Mouse (Mus musculus) natural killer cell, adult 2 months (primary cell): ENCODE results near the gene Krba1.

Experiments used
- DNase-seq, 2 experiments: peaks; one replicate each; pipeline ENCODE4 v3.0.0; 2022; ENCODE audit warnings: low spot score in 2 of 2

Gene Krba1

DNA sequence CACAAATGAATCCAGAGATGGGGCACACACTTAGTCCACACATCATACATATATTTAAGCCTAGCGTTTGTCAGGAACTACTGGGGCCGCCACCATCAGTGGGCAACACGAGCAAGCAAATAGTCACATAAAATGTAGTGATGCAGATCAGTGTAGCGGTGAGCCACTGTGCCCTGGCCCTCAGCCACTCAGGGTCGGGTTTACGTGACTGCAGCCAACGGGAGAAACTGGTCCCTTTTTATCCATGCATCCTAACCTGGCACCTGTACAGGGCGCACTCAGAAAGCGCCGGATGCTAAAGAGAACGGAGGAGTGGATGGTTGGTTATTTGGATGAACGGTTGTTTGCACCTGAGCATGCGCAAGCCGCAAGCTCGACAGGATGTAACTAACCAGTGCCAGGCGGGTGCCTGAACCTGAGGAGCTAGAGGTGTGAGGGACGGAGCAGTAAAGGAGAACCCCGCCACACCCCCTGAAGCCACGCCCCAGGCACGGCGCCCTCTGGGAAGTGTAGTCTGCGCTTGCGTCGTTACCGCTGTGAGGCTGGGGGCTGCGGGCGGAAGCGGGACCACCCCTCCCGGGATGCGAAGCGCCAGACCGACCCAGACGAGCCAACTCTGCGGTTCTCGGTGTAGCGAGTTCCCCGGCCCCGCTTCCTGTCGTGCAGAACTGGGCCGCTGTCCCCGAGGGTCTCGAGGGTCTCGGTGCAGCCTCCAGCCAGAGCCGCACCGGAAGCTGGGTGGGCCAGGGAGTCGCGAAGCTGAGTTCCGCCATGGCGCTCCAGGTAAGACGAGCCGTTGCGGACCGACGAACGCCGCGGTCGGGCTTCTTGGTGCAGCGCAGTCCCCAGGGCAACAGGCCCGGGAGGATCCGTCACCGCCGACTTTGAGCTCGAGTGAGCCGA, at the start of gene Krba1:
TSS of gene Krba1 (plus strand) at position 482 of the 903 bp plus-strand sequence.
- DNase-seq = peak; percentile 67 to 73

DNA sequence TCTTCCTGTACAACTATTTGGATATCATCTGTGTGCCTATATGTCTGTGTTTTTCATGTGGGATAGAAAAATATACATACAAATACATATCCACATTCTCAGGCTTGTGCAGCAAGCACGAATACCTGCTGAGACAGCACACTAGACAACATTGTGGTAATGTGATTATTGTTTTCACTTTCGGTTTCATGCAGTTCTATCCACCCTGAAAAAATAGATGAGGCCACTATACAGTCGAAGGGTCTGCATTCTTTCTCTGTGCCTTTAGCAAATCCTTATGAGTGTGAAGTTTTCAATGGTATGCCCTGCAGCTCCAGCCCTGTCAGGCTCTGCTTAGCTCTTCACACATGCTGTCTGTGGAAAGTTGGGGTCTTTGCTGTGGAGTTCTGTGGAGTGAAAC, 36.5 kb upstream of the Krba1 start:
- DNase-seq = no peak

DNA sequence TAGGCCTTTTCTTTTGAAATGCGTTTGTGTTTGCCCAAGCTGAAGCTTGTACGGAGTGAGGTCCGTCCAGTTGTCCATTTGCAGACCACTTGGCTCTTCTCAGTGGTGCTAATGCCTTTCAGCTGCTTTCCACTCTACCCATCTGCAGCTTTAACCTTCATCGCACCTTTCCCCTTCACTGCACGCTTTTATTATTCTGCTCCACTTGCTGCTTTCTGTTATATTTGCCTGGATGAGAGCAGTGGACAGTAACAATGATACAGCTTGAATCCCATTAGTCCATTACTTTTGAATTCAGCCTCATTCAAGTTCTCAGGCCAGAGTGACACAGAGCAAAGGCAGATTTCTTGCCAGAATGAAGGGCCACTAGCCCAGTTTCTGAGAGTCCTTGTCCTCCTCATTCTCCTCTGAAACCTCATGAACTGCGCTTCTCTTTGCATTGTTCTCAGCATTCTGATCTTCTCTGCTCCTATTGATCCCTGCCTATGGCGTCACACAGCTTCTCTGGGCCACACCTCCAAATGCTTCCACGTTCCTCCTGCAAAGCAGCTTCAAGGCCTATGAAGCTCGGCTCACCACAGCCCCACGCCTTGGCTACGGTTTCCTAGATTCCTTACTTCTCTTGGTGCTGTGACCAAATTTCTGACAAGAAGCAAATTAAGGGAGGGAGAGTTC, 28.9 kb upstream of the Krba1 start:
- no peak for DNase-seq

DNA sequence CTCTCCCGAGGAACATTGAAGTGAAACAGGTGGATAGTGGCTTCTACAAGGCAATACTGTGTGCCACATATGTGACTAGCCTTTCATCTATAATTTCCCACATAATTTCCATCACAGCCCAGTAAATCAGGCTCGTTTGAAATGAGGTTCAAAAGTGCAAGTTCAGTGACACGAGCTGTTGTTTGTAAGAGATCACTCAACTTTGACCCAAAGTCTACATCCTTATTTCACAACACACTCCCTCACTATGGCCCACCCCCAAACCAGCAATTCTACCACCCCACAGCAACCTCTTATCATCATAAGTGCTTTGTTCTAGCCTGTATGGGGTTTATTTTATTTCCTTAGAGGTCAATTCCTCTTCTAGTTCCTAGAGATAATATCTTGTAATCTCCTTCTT, 7.2 kb upstream of the Krba1 start:
- DNase-seq = no peak

DNA sequence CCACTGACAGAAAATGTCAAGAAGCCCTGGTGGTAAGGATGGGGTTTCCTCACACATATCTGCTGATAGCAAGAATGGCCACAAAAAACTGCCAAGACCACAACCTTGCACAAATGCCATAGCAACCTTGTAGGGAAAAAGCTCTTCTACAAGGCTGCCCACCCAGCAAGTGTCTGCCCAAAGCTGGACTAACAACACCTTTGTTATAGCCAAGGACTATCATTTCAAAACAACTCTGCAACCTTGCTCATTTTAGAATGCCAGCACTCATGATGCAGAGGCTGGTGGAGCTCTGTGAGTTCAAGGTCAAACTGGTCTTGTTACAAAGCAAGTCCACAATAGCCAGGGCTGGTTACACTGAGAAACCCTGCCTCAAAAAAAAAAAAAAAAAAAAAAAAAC, 1.6 kb upstream of the Krba1 start:
- peak in 1 of 2 experiments; percentile 21 for DNase-seq

DNA sequence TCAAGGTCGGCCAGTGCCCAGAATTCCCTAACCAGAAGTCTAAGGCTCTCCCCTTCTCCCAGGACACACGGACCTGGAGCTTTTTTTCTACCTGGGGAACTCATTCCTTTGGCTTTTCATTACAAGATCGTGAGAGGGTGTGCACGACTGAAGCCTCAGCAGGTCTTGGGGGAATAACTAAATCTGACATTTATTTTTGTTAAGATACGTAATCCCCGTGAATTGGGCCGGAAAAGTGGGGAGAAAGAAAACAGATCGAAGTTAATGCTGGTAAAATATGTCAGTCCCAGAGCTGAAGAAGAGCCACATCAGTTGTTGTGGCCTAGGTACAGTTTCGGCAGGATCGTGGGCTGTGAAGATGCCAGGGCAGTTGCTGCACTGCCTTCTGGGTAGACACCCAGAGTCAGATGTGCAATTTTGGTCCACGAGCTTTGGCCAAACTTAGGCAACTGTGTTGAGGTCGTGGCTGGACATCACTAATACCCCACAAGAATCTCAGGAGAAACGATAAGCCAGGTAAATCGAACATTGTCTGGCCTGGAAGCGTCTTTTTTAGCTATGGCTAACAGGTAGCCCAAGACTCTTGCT, 716 bp downstream of the Krba1 start:
- no peak for DNase-seq

DNA sequence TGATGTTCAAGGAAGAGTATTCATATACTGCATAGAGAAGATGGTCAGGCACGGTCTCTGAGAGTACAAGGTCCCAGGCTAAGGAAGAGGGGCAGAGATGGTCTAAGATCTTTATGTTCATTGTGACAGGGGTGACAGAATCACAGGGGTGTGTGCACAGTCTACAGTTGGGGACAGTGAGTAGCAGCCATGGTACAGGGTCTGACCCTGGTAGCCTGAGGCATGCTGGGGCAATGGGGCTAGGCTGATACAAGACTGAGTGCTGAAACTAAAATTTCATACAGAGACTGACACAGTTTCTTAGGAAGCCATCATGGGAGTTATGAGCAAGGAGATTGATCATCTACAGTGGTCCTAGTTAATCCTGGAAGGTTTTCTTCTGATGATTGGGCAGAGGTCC, 1.3 kb downstream of the Krba1 start:
- DNase-seq = no peak

DNA sequence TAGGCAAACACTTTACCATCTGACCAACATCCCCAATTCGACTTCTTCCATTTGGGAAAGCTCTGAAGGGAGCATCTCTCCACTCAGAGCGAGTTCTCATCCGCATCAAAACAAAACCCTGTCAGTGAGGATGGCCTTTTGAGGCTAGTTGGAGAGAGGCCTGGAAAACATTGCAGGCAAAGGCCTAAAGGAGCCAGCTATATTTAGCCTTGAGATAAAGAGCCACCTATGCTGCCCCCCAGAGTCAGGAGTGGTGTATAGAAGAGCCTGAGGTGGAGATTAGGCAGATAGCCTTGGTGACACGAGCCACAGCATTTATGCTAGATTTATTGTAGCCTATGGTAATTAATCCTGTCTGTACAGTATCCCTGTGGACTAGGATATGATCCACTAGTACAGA, 1.9 kb downstream of the Krba1 start:
- no peak for DNase-seq

DNA sequence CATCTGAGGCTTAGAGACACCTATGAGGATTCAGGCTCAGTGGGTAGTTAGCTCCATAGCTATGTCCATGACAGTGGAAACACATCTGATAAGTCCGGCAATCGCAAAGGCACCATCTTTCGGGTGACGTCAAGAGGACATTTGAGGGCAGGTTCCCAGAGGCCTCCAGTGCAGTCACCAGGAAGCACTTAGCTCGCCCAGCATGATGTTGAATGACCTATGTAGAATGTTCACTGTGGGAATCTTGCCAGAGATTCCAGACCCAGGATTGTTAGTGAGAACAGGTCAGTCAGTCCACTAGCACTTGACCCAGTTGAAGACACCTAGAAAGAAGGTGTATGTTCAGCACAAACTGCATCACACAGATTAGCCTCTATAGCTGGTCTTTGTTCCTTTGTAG, 4.5 kb downstream of the Krba1 start:
- no peak for DNase-seq

DNA sequence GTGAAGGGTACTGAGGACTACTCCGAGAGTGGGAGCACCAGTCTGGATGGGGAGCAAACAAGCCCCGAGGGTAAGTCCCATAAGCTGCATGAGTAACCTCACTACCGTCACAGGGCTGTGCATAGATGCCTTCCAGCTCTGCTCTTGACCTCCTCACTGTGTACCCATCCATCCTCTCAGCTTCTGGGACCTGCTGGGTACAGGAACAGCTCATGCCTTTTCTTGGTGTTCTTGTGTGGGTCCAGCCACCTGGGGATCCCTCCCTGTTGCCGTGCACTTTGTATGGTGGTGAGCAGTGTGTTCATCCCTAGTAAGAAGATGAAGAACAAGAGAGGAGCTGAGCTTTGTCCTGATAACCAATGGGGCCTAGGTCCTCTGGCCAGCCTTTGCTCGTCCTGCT, 8.7 kb downstream of the Krba1 start:
- DNase-seq = no peak

DNA sequence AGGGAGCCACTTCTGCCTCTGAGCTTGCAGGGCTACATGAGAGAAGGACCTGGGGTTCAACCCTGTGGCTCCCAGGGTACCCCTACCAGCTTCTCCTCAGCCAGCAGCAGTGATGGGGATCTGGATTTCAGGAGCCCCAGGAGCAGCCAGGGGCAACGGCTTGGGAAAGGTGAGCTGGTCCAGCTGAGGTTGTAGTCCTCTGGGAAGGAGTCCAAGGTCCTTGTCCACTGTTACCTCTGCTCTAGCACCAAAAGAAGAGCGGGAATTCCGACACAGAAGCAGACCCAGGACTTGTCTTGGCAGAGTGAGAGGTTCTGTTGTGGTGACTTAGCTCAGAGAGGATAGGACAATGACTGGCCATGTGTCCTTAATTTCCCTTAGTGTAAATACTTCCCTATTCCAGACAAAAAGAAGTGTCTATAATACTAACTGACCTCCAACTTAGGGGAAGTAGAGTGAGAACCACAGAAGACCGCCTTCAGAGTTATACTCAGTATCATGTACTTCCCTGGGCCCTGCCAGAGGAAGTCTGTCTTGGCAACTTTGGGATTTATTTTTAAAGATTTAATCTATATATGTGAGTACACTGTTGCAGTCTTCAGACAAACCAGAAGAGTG, 14.4 kb downstream of the Krba1 start:
- no peak for DNase-seq

DNA sequence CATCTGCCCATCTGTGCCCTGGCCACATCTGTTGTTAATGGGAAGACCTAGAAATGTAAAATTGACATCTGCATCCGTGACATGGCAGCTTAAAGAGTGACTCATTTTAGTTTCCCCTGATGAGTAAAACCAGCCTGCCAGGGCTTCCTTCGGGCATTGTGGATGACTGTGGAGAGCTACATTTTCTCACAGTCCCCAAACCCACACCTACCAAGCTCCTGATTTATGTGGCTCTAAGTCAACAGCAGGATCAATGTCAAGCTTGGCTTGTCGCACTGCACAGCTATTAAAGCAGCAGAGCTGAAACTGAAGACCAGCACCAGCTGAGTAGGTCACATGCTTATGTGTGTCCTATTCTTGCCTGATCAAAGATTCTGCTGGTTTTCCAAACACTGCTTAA, 15.2 kb downstream of the Krba1 start:
- DNase-seq = no peak

DNA sequence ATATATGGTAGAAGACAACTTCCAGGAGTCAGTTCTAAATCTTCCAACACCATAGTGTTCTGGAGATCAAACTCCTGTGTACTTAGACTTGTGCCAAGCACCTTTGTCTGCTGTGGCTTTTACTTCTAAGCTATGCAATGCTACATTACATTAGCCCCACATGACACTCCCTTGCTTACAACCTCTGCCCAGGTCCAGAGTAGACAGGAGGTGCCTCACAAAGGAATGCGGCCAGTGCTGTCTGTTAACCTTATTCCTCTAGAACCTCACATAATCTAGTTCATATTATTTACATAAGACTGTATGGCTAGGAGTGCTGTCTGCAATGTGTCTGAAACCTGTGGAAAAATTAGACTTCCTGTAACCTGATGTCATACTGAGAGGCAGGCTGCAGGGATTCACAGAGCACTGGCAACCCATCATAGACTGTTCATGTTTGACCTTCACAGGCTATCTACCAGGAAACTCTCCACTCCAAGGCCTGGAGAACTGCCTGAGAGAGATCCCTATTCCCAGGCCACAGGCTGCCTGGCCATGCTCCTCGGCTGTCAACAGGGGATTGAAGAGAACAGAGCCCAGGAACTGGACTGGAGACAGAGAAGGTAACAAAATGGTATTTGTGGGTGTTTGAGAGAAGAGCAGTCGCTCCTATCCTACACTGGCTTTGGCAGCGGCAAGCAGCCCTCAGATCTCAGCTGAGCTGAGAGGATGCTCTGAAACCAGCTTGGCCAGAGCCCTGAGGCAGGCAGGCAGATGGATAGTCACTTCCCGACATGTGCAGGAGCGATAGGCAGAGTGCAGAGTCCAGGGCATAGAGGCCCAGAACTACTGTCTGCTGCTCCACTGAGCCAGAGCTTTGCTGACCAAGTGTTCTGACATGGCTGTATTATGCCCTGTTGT, 16.1 kb downstream of the Krba1 start:
- no peak for DNase-seq

DNA sequence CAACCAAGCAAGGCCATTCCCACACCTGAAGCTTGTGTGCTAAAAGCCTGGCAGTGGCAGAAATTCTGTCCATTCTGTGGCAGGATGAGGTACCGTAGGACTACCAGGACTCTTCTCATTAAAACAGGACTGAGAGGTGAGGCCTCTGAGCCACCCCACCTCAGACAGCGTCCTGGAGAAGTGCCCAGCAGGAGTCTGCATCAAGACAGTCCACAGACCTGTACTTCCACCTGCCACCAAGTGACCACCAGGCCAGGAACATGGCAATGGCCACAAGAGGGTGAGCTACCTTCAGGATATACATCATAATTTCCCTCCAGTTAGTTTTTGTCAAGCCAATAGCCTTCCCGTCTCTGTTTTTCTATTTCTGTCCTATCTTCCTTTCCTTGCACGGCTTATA, 16.8 kb downstream of the Krba1 start:
- DNase-seq = no peak

DNA sequence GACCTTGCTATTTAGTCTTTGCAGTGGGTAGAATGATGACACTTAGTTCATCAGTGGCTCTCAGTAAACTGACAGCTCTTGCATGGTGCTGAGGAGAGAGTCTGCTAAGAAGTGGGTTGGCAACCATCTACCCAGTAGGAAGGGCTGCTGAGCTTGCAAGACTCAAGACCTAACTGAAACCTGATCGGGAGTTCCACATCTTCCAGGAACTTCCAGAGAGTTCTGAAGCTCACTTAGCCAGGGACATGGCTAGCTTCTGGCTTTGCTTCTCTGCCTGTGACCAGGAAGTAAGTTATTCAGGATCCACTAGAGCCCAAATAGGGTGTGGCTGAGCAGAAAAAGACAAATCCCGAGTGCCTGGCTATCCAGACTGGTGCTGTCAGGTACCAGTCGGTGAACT, 17.3 kb downstream of the Krba1 start:
- no peak for DNase-seq

DNA sequence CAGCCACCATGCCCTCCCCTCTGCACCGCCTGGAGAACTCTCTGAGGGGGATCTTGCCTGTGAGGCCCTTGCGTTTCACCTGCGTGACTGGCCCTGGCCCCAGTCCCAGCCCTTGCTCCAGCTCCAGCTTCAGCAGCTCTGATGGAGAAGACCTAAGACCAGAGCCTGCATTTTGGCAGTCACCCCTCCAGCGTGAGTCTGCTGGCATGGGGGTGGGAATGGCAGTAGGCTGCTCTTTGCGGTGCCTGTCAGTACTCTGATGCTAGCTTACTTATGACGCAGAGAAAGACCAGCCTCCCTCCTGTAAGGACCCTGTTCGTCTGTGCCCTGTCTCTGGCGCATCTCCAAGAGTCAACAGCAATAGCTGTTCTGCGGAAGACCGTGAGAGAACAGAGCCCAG, 17.7 kb downstream of the Krba1 start:
- DNase-seq = no peak

DNA sequence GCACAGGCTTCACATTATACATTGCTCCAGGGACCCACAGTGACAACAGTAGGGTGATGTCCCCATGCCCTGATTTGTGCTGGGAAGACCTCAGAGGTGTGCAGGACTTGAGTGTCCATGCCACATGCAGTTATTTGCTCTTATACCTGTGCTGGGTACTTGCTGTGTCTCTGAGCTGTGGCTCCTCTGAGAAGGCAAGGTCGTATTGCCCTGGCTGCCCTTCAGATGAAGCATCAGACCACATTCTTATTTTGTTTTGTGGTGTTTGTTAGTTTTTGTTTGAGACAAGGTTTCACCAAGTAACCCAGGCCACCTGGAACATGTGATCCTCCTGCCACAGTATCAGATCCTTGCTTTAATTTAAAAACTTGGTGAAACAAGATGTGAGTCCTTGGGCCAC, 19.5 kb downstream of the Krba1 start:
- DNase-seq = no peak

DNA sequence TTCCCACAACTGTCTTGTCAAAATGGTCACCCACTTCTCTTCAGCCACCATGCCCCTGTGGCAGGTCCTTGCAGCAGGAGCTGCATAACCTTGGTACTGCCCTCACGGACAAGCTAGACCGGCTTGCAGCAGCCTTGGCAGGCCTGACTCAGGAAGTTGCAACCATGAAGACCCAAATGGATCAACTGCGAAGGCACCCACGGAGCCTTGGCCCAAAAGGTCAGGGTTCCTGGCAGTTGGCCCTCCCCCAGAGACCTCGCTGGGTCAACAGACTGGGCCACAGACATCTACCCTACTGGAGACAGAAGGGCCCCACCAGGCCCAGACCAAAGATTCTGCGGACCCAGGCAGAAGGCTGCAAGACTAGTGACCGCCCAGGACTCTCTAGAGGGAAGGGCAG, 20.2 kb downstream of the Krba1 start:
- DNase-seq = no peak

DNA sequence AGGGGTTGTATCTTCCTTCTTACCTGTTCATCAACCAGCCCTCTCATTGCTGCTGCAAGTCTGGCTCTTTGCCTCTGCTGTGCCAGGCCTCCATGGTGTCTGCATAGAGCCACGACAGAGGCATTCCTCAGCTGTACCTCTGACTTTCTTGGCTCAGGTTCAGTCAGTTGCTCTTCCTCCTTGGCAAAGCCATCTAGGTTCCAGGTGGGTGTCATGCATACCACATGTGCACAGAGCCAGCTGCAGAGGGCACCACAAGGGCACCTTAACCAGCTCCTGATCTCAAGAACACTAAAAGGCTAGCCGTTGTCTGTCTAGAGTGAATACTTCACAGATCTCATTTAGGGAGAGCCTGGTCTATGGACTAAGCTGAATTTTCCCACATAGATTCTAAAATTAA, 21.1 kb downstream of the Krba1 start:
- DNase-seq = no peak

DNA sequence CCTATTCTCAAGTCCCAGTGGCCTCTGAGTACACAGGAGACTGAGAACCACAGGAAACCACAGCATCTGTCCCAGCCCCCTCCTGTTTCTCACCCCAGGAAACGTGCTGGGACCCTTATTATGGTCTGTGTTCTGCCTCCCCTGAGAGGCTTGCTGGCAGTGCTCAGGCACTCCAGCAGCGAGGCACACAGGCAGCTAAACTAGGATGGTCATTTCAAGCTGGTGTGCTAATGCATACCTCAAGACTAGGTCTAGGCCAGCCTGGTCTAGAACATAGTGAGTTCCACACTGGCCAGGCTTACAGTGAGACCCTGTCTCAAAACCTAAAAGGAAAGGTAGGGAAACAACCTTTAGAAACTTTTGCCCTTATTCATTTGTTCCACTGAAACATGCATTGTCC, 25.3 kb downstream of the Krba1 start:
- DNase-seq = no peak

DNA sequence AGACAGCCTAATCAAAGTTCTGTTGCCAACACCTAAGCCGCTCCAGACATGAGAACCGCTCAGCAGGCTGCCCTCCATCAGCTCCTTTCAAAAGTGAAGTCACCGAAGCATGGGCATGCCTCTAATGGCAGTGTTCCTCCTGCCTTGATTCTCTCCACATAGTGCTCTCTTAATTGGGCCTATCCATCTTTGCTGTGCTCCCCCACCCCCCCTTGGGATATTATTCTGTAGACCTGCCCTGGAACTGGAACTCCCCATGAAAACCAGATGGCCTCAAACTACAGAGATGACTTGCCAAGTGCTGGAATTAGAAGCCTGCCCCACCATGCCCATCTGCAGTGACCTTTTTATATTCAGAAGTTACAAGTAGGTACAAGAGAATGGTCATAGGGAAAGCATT, 27.9 kb downstream of the Krba1 start:
- no peak for DNase-seq

DNA sequence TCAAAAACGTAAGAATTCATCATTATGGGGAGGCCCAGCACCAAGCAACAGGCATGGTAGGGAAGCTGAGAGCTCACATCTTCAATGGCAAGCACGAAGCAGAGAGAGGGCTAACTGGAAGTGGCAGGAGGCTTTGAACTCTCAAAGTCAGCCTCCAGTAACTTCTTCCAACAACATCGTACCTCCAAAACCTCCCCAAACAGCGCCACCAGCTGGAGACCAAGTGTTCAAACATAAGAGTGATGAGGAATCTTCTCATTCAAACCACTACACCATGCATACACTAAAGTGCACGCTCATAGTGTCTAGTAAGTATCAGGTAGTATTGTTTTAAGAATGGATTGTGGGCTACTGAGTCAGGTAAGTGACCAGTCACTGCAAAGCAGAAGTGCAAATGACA, 28.7 kb downstream of the Krba1 start:
- DNase-seq = no peak
